Mouse (Mus musculus) kidney, embryonic 16.5 days (tissue): Measurements from ENCODE around the gene Gm10638. TPM values are rescaled to one million over a fixed set of nuclear protein-coding genes. Genes with fewer than 3 reads are reported as not detected.

Experiments
- ATAC-seq: fragments of 200-750 bp; cut with Nextera tagmentation; 2 replicates; pipeline ENCODE4 v1.8.0; 2017; ENCODE audit warnings: moderate TSS enrichment; ENCODE audit not compliant: low FRiP score, low TSS enrichment
- H3K27ac ChIP-seq: fragments of 300-500 bp; sonication (generic); 2 replicates; pipeline ENCODE4 v1.5.1; 2014; ENCODE audit warnings: low read length
- H3K27me3 ChIP-seq: fragments of 300-500 bp; sonication (generic); 2 replicates; pipeline ENCODE4 v1.6.1; 2014; ENCODE audit warnings: low read length, control low read depth, mixed read lengths; ENCODE audit not compliant: insufficient read depth
- H3K36me3 ChIP-seq: fragments of 300-500 bp; sonication (generic); 2 replicates; pipeline ENCODE4 v1.6.1; 2014; ENCODE audit warnings: low read length, control low read depth, mixed read lengths; ENCODE audit not compliant: insufficient read depth
- H3K4me1 ChIP-seq: fragments of 300-500 bp; sonication (generic); 2 replicates; pipeline ENCODE4 v1.6.1; 2014; ENCODE audit warnings: low read length, control low read depth, mixed read lengths; ENCODE audit not compliant: insufficient read depth
- H3K4me2 ChIP-seq: fragments of 300-500 bp; sonication (generic); replicated peaks from 2 replicates; pipeline ENCODE4 v1.6.1; 2014; ENCODE audit warnings: low read depth, low read length
- H3K4me3 ChIP-seq: fragments of 300-500 bp; sonication (generic); 2 replicates; pipeline ENCODE4 v1.5.1; 2014; ENCODE audit warnings: mild to moderate bottlenecking, low read length
- H3K9ac ChIP-seq: fragments of 300-500 bp; sonication (generic); replicated peaks from 2 replicates; pipeline ENCODE4 v1.6.1; 2014; ENCODE audit warnings: low read length
- H3K9me3 ChIP-seq: fragments of 300-500 bp; sonication (generic); 2 replicates; pipeline ENCODE4 v1.6.1; 2016; ENCODE audit warnings: low read length, control low read depth
- WGBS: fragments of 180-500 bp; shearing (Covaris S2); extraction: QIAGEN DNeasy Blood & Tissue Kit; methylation state at CpG from one replicate; pipeline ENCODE4 v1.1.7; 2014; 5-methylcytosine and 5-hydroxymethylcytosine counted together
- polyA plus RNA-seq: library from polyadenylated mRNA; unstranded; fragments of >200 nt; fragmentation: Nextera tagmentation; extraction: Ambion mirVana; gene quantifications from 2 replicates; pipeline ENCODE4 v1.2.1, GENCODE M21; 2015

Gene Gm10638
- polyA plus RNA-seq, 1 experiment from 2014 or later, result 3.5 TPM

DNA sequence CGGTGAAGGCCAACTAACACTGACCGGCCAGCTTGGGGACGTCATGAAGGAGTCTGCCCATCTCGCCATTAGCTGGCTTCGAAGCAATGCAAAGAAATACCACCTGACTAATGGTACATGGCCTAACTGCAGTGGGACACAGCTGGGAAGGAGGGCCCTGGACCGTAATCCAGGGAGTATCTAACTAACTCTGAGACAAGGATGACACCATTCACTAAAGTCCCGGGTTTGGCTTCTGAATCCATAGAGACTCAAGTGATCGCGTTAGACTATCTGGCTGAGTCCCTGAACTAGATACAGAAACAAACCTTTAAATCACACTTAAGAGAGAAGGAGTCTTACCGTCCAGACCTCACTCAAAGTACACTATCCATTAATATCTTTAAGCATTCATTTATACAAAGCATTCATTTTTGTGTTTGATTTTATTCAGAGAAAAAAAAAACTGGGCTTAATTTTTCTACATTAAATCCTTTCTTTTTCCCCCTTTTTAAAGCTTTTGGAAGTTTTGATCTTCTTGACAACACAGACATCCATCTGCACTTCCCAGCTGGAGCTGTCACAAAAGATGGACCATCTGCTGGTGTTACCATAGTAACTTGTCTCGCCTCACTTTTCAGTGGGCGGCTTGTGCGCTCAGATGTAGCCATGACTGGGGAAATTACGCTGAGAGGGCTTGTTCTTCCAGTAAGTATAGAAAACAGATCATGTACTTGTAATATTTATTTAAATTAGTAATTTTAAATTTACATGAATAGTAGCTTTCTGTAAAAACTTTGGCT is 31.9 kb upstream of the Gm10638 start:
- H3K9ac ChIP-seq, result no peak overlapping the region
- H3K27me3 ChIP-seq, result no peaks in the 10 kb centered on the region
- 71% methylated on average over 14 of the region's 14 CpGs for WGBS
- H3K4me1 ChIP-seq, result no peaks in the 10 kb centered on the region
- peaks cover 20% of the 10 kb centered on the region for H3K36me3 ChIP-seq
- no peak overlapping the region for H3K4me3 ChIP-seq
- no peak overlapping the region for H3K4me2 ChIP-seq
- H3K27ac ChIP-seq, result no peak overlapping the region
- no peaks in the 10 kb centered on the region for H3K9me3 ChIP-seq
- ATAC-seq, result no peak; the same call in 1 of the 2 replicates

- H3K27ac ChIP-seq, result no peak overlapping the region
- no peaks in the 10 kb centered on the region for H3K4me1 ChIP-seq
- no peak overlapping the region for H3K4me3 ChIP-seq
- WGBS, result 90% methylated on average over 2 of the region's 2 CpGs
- H3K9ac ChIP-seq, result no peak overlapping the region
- peaks cover 22% of the 10 kb centered on the region for H3K36me3 ChIP-seq
- no peak overlapping the region for H3K4me2 ChIP-seq
- H3K27me3 ChIP-seq, result no peaks in the 10 kb centered on the region
- H3K9me3 ChIP-seq, result no peaks in the 10 kb centered on the region
- ATAC-seq, result no peak
Measured at GRCm38 (mm10) chr8:86718332-86718994, 27.0 kb upstream of the Gm10638 start.

DNA sequence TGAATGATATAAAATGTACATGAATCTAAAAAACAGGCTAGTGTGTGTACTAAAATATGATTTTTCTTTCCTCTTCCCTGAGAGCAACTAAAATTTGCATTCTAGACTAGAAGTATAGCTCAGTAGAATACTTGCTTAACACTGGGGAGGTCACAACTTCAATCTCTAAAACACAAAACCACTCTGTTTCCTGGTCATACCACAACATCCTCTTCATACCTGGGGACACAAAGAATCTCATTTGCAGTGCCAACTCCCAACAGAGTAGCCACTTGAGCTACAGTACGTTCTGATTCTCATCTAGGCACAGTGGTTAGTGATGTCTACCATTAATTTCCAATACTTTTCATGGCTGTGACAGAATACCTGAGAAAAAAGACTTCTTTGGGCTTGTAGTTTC is 26.1 kb upstream of the Gm10638 start:
- Histone ChIP-seq H3K9me3 (no peaks in the 10 kb centered on the region), H3K36me3 (peaks cover 22% of the 10 kb centered on the region), H3K9ac (no peak overlapping the region), H3K4me2 (no peak overlapping the region), H3K27me3 (no peaks in the 10 kb centered on the region), H3K27ac (no peak overlapping the region), H3K4me1 (no peaks in the 10 kb centered on the region), H3K4me3 (no peak overlapping the region)
- ATAC-seq, result no peak
- 98% methylated on average over 1 of the region's 1 CpGs for WGBS

GRCm38 (mm10) chr8:86720756-86721459 is 24.6 kb upstream of the Gm10638 start:
- Histone ChIP-seq H3K4me1 (no peaks in the 10 kb centered on the region), H3K36me3 (peaks cover 18% of the 10 kb centered on the region), H3K27ac (no peak overlapping the region), H3K27me3 (no peaks in the 10 kb centered on the region), H3K4me3 (no peak overlapping the region), H3K9ac (no peak overlapping the region), H3K4me2 (no peak overlapping the region), H3K9me3 (no peaks in the 10 kb centered on the region)
- 90% methylated on average over 6 of the region's 6 CpGs for WGBS
- no peak for ATAC-seq

GRCm38 (mm10) chr8:86721490-86721889 is 24.0 kb upstream of the Gm10638 start:
- WGBS, result 91% methylated on average over 2 of the region's 2 CpGs
- Histone ChIP-seq H3K27ac (no peak overlapping the region), H3K27me3 (no peaks in the 10 kb centered on the region), H3K9ac (no peak overlapping the region), H3K36me3 (peaks cover 14% of the 10 kb centered on the region), H3K4me2 (no peak overlapping the region), H3K4me1 (no peaks in the 10 kb centered on the region), H3K4me3 (no peak overlapping the region), H3K9me3 (no peaks in the 10 kb centered on the region)
- ATAC-seq, result no peak

- no peak overlapping the region for H3K27ac ChIP-seq
- WGBS, result 82% methylated on average over 6 of the region's 6 CpGs
- no peak overlapping the region for H3K4me3 ChIP-seq
- H3K4me2 ChIP-seq, result no peak overlapping the region
- peaks cover 15% of the 10 kb centered on the region for H3K4me1 ChIP-seq
- H3K27me3 ChIP-seq, result no peaks in the 10 kb centered on the region
- H3K36me3 ChIP-seq, result peaks cover 6% of the 10 kb centered on the region
- ATAC-seq, result no peak
- H3K9me3 ChIP-seq, result no peaks in the 10 kb centered on the region
- no peak overlapping the region for H3K9ac ChIP-seq
Measured at GRCm38 (mm10) chr8:86726959-86727358, 18.5 kb upstream of the Gm10638 start.

DNA sequence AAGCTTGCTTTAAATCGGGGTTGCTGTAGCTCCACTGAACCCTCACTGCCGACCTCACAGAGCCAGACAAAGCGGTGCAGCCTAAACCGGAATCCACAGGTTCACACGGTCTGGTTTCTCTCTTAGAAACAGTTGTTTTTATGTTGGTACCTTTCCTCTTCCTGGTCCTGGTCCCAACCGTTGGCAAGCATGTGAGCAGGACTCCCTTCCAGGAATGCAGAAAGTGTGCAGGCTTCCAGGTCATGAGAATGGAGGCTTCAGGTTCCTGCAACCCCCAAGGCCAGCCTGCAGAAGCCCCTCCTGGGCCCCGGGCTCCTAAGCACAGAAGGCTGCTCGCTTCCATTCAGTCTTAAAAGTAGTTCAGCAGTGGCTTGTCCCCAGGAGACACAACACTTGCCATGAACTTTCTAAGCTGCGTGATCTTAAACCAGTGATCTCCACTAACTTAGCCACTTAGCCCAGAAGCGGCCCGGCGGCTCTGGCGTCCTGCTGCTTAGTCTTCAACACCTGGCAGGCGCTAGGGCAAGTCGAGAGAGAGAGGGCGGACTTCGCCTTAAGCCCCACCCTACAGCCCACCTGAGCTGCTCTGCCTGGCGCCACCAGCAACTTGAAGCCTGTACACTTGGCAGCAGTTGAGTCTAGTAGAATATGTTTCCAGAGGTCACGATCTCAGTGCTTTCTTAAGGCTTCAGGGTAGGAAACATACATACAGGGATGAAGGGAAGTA is 17.1 kb upstream of the Gm10638 start:
- Histone ChIP-seq H3K4me2 (no peak overlapping the region), H3K36me3 (no peaks in the 10 kb centered on the region; the same call in 1 of the 2 replicates), H3K27ac (peak overlapping the region; percentile 47; the same call in 1 of the 2 replicates), H3K9me3 (no peaks in the 10 kb centered on the region), H3K4me3 (no peak overlapping the region), H3K27me3 (no peaks in the 10 kb centered on the region), H3K9ac (no peak overlapping the region), H3K4me1 (peaks cover 15% of the 10 kb centered on the region)
- peak; percentile 31; the same call in 1 of the 2 replicates for ATAC-seq
- 71% methylated on average over 19 of the region's 19 CpGs for WGBS

DNA sequence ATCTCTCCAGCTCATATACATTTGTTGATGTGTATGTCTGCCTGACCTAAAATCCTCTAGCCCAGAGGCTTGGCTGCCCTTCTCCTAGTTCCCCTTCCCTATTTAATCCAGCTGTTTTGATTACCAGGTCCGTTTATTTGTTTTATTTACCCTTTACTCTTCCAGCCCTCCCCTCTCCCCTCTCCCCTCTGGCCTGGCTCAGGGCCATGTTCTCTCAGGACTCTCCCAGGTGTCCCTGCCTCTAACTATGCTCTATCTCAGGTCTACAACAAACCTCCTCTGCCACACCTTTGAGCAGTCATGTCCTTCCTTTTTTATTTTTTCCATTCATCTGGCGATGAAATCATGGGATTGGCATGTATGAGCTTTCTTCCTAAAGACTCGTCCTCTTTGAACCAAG is 15.2 kb upstream of the Gm10638 start:
- H3K9me3 ChIP-seq, result no peaks in the 10 kb centered on the region
- no peak overlapping the region for H3K4me2 ChIP-seq
- H3K36me3 ChIP-seq, result no peaks in the 10 kb centered on the region
- no peak overlapping the region for H3K27ac ChIP-seq
- no peak overlapping the region for H3K4me3 ChIP-seq
- no peak overlapping the region for H3K9ac ChIP-seq
- no peak for ATAC-seq
- H3K4me1 ChIP-seq, result peaks cover 25% of the 10 kb centered on the region
- no peaks in the 10 kb centered on the region for H3K27me3 ChIP-seq
- WGBS, result 49% methylated on average over 3 of the region's 3 CpGs

- H3K27me3 ChIP-seq, result no peaks in the 10 kb centered on the region
- no peak overlapping the region for H3K9ac ChIP-seq
- H3K4me3 ChIP-seq, result no peak overlapping the region
- H3K4me1 ChIP-seq, result peaks cover 29% of the 10 kb centered on the region
- no peak for ATAC-seq
- 86% methylated on average over 1 of the region's 1 CpGs for WGBS
- no peak overlapping the region for H3K4me2 ChIP-seq
- no peaks in the 10 kb centered on the region for H3K9me3 ChIP-seq
- H3K27ac ChIP-seq, result no peak overlapping the region
- H3K36me3 ChIP-seq, result no peaks in the 10 kb centered on the region
Measured at GRCm38 (mm10) chr8:86730860-86731259, 14.6 kb upstream of the Gm10638 start.
